Mouse (Mus musculus) midbrain, postnatal 0 days (tissue): ENCODE data around the gene Gm1043. TPM values are rescaled to one million over a fixed set of nuclear protein-coding genes. Genes with fewer than 3 reads are reported as not detected.
A peak's percentile ranks its signal among the peaks of the same experiment; 100 is the strongest.

Experiments used
- ATAC-seq: fragments of 200-750 bp; cut with Nextera tagmentation; 2 replicates; pipeline ENCODE4 v1.8.0; 2017; ENCODE audit warnings: moderate number of reproducible peaks, mild to moderate bottlenecking, moderate TSS enrichment, moderate library complexity; ENCODE audit not compliant: low FRiP score
- DNase-seq: peaks from one replicate; pipeline ENCODE4 v3.0.0-alpha.2; 2015; ENCODE audit warnings: low spot score
- H3K27ac ChIP-seq: fragments of 300-500 bp; sonication (generic); 2 replicates; pipeline ENCODE4 v1.5.1; 2014; ENCODE audit warnings: low read depth, mild to moderate bottlenecking, low read length, mixed read lengths
- H3K27me3 ChIP-seq: fragments of 300-500 bp; sonication (generic); 2 replicates; pipeline ENCODE4 v1.6.1; 2014; ENCODE audit warnings: low read length, control low read depth, mixed read lengths; ENCODE audit not compliant: insufficient read depth
- H3K36me3 ChIP-seq: fragments of 300-500 bp; sonication (generic); 2 replicates; pipeline ENCODE4 v1.6.1; 2014; ENCODE audit warnings: low read length, control low read depth, mixed read lengths; ENCODE audit not compliant: insufficient read depth
- H3K4me1 ChIP-seq: fragments of 300-500 bp; sonication (generic); 2 replicates; pipeline ENCODE4 v1.6.1; 2014; ENCODE audit warnings: mild to moderate bottlenecking, control low read depth, antibody characterized with exemption, low read length, mixed read lengths; ENCODE audit not compliant: insufficient read depth
- H3K4me2 ChIP-seq: fragments of 300-500 bp; sonication (generic); 2 replicates; pipeline ENCODE4 v1.6.1; 2014; ENCODE audit warnings: low read depth, mild to moderate bottlenecking, low read length, mixed read lengths; ENCODE audit not compliant: poor library complexity, severe bottlenecking
- H3K4me3 ChIP-seq: fragments of 300-500 bp; sonication (generic); 2 replicates; pipeline ENCODE4 v1.5.1; 2014; ENCODE audit warnings: low read depth, mild to moderate bottlenecking, low read length, moderate library complexity
- H3K9ac ChIP-seq: fragments of 300-500 bp; sonication (generic); replicated peaks from 2 replicates; pipeline ENCODE4 v1.6.1; 2014; ENCODE audit warnings: mild to moderate bottlenecking, low read length, moderate library complexity, mixed read lengths; ENCODE audit not compliant: poor library complexity, severe bottlenecking
- H3K9me3 ChIP-seq: fragments of 300-500 bp; sonication (generic); 2 replicates; pipeline ENCODE4 v1.6.1; 2016; ENCODE audit warnings: low read length, control low read depth
- CTCF ChIP-seq: IDR thresholded peaks from 2 replicates; pipeline ENCODE4 v1.5.1; 2016; ENCODE audit warnings: antibody characterized with exemption, mild to moderate bottlenecking
- WGBS: fragments of 180-500 bp; shearing (Covaris S2); extraction: QIAGEN DNeasy Blood & Tissue Kit; methylation state at CpG from one replicate; pipeline ENCODE4 v1.1.7; 2014; 5-methylcytosine and 5-hydroxymethylcytosine counted together
- polyA plus RNA-seq: library from polyadenylated mRNA; unstranded; fragments of >200 nt; fragmentation: Nextera tagmentation; extraction: Ambion mirVana; gene quantifications from 2 replicates; pipeline ENCODE4 v1.2.1, GENCODE M21; 2015
- total RNA-seq: library from RNA; depleted of rRNA; stranded (reverse); fragments of >200 nt; gene quantifications from 2 replicates; pipeline ENCODE4 v1.2.3, GENCODE M21; 2014

Gene Gm1043
- total and polyA plus RNA-seq, 2 experiments from 2014 or later: 1.6 to 19.4 TPM

GRCm38 (mm10) chr5:37042934-37043333 lies 42.2 kb upstream of the Gm1043 start:
- H3K9me3 ChIP-seq: no peaks in the 10 kb centered on the region
- 23% methylated on average over 4 of the region's 4 CpGs for whole genome bisulfite sequencing
- no peak overlapping the region for H3K27ac ChIP-seq

GRCm38 (mm10) chr5:37044793-37045192 lies 40.4 kb upstream of the Gm1043 start:
- 61% methylated on average over 2 of the region's 2 CpGs for WGBS
- Histone ChIP-seq H3K27me3 (no peaks in the 10 kb centered on the region), H3K9ac (no peak overlapping the region), H3K4me3 (no peak overlapping the region), H3K9me3 (no peaks in the 10 kb centered on the region), H3K4me1 (0 out of 2 replicates have a peak, but pooled peaks cover 6% of the 10 kb centered on the region), H3K4me2 (no peak overlapping the region), H3K36me3 (no peaks in the 10 kb centered on the region), H3K27ac (no peak overlapping the region)
- TF ChIP-seq CTCF: no peak
- DNase-seq: no peak
- ATAC-seq: no peak

More at GRCm38 (mm10) chr5:37042934-37043333, 42.2 kb upstream of the Gm1043 start:
- H3K27me3 ChIP-seq: no peaks in the 10 kb centered on the region
- H3K36me3 ChIP-seq: no peaks in the 10 kb centered on the region
- H3K9ac ChIP-seq: no peak overlapping the region
- H3K4me3 ChIP-seq: no peak overlapping the region
- 0 out of 2 replicates have a peak, but pooled peaks cover 6% of the 10 kb centered on the region for H3K4me1 ChIP-seq
- peak; percentile 18 for DNase-seq
- TF ChIP-seq CTCF: no peak
- no peak overlapping the region for H3K4me2 ChIP-seq
- ATAC-seq: no peak

GRCm38 (mm10) chr5:37045582-37045981 lies 39.6 kb upstream of the Gm1043 start:
- Histone ChIP-seq H3K27ac (no peak overlapping the region), H3K27me3 (no peaks in the 10 kb centered on the region), H3K4me1 (0 out of 2 replicates have a peak, but pooled peaks cover 6% of the 10 kb centered on the region), H3K9ac (no peak overlapping the region), H3K9me3 (no peaks in the 10 kb centered on the region), H3K36me3 (no peaks in the 10 kb centered on the region), H3K4me3 (no peak overlapping the region), H3K4me2 (no peak overlapping the region)
- no peak for ATAC-seq
- WGBS: 85% methylated on average over 2 of the region's 2 CpGs
- no peak for DNase-seq
- no peak for TF ChIP-seq CTCF

- no peak for DNase-seq
- H3K4me1 ChIP-seq: peaks cover 4% of the 10 kb centered on the region; the same call in 1 of the 2 replicates
- H3K27ac ChIP-seq: no peak overlapping the region
- H3K9me3 ChIP-seq: no peaks in the 10 kb centered on the region
- no peaks in the 10 kb centered on the region for H3K27me3 ChIP-seq
- H3K4me2 ChIP-seq: no peak overlapping the region
- no peak for TF ChIP-seq CTCF
- ATAC-seq: no peak
- H3K9ac ChIP-seq: no peak overlapping the region
- 56% methylated on average over 5 of the region's 5 CpGs for WGBS
- no peaks in the 10 kb centered on the region for H3K36me3 ChIP-seq
- no peak overlapping the region for H3K4me3 ChIP-seq
These were observed 38.4 kb upstream of the Gm1043 start for GRCm38 (mm10) chr5:37046791-37047190.

DNA sequence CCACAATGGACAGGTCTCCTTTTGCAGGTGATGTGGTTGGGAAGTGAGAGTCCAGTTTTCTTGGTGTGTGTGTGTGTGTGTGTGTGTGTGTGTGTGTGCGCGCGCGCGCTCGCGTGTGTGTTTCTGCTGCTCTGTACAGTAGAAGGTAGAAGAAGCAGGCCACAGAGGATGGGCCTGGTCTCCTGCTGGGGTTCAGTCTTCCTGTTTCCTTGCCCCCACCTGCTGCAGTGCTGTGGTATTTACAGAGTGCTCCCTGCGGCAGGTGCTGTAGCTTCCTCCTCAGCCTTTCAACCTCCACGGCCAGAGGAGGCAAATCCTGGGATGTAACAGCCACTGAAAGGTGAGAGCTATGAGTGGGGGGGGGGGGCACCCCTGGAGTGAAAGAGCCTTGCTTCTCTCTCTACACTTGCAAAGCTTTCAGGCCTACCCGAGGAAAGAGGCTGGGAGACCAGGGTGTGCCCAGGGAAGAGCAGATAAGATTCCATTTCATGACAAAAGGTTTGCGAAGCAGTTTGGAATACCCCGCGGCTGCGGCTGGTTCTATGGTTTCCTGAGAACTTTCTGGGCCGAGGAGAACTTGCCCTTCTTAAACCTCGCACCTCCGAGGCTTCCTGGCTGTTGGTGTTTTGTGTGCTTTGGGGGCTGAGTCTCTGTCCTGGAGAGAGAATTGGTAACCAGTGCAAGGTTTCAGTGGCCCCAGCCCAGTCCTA lies 37.8 kb upstream of the Gm1043 start:
- no peaks in the 10 kb centered on the region for H3K9me3 ChIP-seq
- WGBS: 63% methylated on average over 17 of the region's 17 CpGs
- H3K4me3 ChIP-seq: no peak overlapping the region
- H3K9ac ChIP-seq: no peak overlapping the region
- ATAC-seq (no peak), DNase-seq (no peak)
- H3K4me1 ChIP-seq: peaks cover 4% of the 10 kb centered on the region; the same call in 1 of the 2 replicates
- 0 out of 2 replicates have a peak overlapping the region, but pooled peaks have one; percentile 6 for H3K27ac ChIP-seq
- H3K27me3 ChIP-seq: no peaks in the 10 kb centered on the region
- TF ChIP-seq CTCF: no peak
- H3K36me3 ChIP-seq: no peaks in the 10 kb centered on the region
- no peak overlapping the region for H3K4me2 ChIP-seq

DNA sequence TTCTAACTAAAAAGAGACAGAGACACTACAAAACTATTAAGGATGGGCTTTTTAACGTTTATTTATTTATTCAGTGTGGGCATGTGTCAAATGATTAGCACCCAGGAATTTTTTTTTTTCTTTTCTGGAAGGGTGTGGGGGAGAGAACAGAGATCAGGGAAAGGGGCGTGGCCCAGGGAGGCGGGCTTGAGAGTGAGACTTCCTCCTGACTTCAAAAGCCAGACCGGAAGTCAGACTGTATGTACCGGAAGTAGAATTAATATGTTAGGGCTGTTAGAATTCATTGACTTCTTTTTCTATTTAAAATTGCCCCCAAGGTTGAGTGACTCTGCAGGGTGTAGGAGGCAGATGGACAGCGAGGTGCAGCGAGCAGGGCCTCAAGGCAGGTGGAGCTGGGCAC lies 37.2 kb upstream of the Gm1043 start:
- DNase-seq (no peak), ATAC-seq (no peak)
- Histone ChIP-seq H3K4me3 (no peak overlapping the region), H3K27me3 (no peaks in the 10 kb centered on the region), H3K9me3 (no peaks in the 10 kb centered on the region), H3K36me3 (no peaks in the 10 kb centered on the region), H3K27ac (no peak overlapping the region), H3K4me1 (no peaks in the 10 kb centered on the region; the same call in 1 of the 2 replicates), H3K9ac (no peak overlapping the region), H3K4me2 (no peak overlapping the region)
- TF ChIP-seq CTCF: no peak
- WGBS: 71% methylated on average over 7 of the region's 7 CpGs
